Mouse (Mus musculus): Measurements from ENCODE around the gene Hist1h4k. TPM values are rescaled to one million over a fixed set of nuclear protein-coding genes. Genes with fewer than 3 reads are reported as not detected.
A peak's percentile ranks its signal among the peaks of the same experiment; 100 is the strongest.
"Not testable (repeated sequence)": the region's sequence is repeated elsewhere in the genome, so short reads cannot be mapped to it uniquely, and the experiment has no call there.

Gene Hist1h4k
- total RNA-seq (2017), result 4,229 and 5,615 TPM in 2 replicates

DNA sequence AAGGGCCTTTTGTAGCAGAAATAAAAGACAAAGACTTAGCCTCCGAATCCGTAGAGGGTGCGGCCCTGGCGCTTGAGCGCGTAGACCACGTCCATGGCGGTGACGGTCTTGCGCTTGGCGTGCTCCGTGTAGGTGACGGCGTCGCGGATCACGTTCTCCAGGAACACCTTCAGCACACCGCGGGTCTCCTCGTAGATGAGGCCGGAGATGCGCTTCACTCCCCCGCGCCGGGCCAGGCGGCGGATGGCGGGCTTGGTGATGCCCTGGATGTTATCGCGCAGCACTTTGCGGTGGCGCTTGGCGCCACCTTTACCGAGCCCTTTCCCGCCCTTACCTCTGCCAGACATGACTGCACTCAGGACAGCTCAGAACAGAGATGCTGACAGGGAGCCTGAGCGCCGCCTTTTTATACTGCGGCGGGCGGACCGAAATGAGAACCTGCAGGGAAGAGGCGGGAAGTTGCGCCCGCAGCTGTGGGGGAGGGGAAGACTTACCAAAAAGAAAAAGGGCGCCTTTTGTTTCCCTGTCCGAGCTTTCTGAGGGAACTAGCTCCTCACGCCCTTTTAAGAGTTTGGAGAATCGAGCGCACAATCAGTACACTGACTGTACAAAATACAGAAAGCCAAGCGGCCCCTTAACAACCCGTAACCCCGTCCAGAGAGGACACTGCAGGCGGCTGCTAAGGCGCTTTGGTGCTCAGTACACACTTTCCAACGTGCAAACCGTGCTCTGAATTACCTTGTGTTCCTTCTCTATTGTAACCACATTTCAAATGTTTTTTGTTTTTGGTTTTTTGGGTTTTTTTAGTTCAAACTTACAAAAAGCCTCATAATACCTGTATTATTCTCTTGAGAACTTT lies at the start of gene Hist1h4k:
Gene Hist1h4k, minus strand, starts transcription at position 347 of the 859 bp plus-strand sequence.
- ATAC-seq (replicated peaks; ENCODE audit: low read depth, poor library complexity, severe bottlenecking), result peak; percentile 52

- peak; percentile 98 for ATAC-seq (replicated peaks; ENCODE audit: low read depth, poor library complexity, severe bottlenecking)
Measured at GRCm38 (mm10) chr13:21797163-21797562, 46.9 kb upstream of the Hist1h4k start.

DNA sequence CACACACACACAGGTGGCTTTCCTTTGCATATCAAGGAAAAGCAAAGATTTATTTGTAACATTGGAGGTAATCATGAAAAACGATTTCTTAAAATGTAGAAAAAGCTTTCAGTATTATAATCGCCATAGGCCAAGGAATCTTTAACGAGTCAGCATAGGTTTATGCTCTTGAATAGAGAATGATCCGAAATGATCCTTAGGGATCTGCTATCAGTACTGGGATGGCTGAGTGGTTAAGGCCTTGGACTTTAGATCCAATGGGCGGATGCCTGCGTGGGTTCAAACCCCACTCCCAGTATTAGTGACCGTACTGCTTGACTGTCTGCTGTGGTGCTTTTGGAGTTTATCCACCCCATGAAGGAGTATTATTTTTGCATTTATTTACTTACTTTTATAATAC lies 45.3 kb upstream of the Hist1h4k start:
- ATAC-seq (replicated peaks; ENCODE audit: low read depth, poor library complexity, severe bottlenecking), result no peak

DNA sequence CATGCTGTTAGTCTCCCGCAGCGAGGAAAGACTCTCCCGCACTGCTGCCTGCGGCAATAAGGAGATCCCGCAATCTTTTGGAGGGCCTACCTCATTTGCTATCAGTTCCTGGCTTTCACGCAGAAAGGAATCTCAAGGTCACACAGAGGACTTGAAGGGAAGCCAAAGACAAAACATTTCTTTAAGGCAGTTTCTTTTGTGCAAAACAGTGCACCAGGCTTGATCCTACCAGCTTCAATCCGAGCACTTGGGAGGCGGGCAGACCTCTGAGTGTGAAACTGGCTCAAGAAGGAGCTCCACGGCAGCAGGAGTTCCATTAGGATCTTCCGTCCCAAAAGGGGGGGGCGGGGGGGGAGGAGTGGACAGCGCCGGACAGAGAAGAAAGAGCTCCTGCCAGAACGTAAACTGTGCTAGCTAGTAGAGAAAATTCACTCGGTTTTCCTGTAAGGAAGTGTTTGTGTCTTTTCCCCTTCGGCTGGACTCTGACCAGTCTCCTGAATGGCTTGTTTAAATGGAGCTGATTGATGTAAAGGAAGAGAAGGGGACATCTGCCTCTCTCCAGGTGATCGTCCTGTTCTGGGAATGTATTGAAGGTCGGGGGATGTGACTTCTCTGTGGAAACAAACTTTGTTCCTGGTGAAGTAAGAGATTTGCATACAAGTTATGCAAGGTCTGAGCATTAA lies 40.4 kb upstream of the Hist1h4k start:
- no peak for ATAC-seq (replicated peaks; ENCODE audit: low read depth, poor library complexity, severe bottlenecking)

- no peak for ATAC-seq (replicated peaks; ENCODE audit: low read depth, poor library complexity, severe bottlenecking)
Measured at GRCm38 (mm10) chr13:21789925-21790324, 39.6 kb upstream of the Hist1h4k start.

- ATAC-seq (replicated peaks; ENCODE audit: low read depth, poor library complexity, severe bottlenecking), result no peak
Measured at GRCm38 (mm10) chr13:21787760-21788593, 37.7 kb upstream of the Hist1h4k start.

- ATAC-seq (replicated peaks; ENCODE audit: low read depth, poor library complexity, severe bottlenecking), result peak; percentile 86
Measured at GRCm38 (mm10) chr13:21786899-21787629, 36.8 kb upstream of the Hist1h4k start, which contains the start of the genes Hist1h2an and Hist1h2bp. Gene Hist1h2an (minus strand): TSS chr13:21787218. Gene Hist1h2bp (plus strand): TSS chr13:21787461.

DNA sequence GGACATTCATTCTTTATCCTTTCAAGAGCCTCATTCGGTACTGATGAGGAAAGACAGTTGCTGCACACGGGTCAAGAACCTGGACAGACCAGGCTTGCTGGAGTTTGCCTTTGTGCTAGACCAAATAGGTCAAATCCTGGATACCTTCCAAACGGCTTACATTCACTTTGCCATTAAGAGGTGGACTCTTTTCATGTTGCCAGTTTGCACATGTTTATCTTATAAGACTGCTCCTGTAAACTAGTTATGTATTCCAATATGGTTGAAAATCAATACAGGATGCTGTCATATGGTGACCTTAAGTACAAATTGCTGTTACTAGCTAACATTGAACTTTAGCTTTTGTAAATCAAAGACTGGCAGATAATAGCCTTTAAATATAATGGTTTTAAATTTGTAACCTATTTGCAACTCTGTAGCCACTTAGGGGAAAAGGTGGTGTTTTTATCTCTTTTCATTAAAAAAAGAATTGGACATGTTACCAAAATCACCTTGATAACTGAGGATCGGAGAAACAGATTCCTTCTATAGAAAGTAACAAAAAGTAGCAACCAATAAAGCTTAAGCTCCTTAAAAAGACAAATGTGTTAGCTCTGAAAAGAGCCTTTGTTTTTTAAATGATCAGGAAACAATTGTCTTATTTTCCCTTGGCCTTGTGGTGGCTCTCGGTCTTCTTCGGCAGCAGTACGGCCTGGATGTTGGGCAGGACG lies 36.0 kb upstream of the Hist1h4k start:
- ATAC-seq (replicated peaks; ENCODE audit: low read depth, poor library complexity, severe bottlenecking), result no peak

GRCm38 (mm10) chr13:21784311-21784710 lies 34.0 kb upstream of the Hist1h4k start:
- ATAC-seq (replicated peaks; ENCODE audit: low read depth, poor library complexity, severe bottlenecking), result no peak

DNA sequence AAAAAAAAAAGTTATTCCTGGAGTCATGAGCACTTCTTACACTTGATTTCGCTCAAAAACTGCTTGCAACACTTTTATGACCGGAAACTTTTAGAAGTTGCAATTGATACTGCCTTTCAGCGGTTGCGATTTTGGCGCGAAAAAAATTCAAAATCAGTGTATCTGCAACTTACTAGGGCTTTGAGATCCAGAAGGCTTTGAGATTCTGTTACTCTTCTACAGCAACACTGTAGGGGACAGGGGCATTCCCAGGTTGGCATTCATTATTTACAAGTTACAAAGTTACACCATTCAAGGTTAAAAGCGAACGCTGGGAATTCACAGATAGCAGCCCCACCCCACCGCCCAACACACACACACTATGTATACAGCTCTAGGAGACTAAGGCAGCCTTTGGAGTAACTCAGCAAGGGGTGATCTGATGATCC lies 33.4 kb upstream of the Hist1h4k start:
- ATAC-seq (replicated peaks; ENCODE audit: low read depth, poor library complexity, severe bottlenecking), result no peak

DNA sequence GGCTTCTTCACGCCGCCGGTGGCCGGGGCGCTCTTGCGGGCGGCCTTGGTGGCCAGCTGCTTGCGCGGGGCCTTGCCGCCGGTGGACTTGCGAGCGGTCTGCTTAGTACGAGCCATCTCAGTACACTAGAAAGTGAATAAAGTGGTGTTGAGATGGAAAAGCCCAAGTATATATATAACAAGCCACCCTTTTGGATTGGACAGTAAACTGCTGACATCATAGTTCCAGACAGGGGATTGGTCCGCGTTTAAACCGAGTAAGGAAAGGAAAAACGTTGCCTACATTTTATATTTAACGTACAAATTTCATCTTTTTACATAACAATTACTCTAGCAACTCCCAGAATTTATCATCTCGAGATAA lies 32.9 kb upstream of the Hist1h4k start, which contains the start of gene Hist1h3i:
Gene Hist1h3i, minus strand, starts transcription at position 116 of the 363 bp plus-strand sequence.
- peak; percentile 33 for ATAC-seq (replicated peaks; ENCODE audit: low read depth, poor library complexity, severe bottlenecking)

DNA sequence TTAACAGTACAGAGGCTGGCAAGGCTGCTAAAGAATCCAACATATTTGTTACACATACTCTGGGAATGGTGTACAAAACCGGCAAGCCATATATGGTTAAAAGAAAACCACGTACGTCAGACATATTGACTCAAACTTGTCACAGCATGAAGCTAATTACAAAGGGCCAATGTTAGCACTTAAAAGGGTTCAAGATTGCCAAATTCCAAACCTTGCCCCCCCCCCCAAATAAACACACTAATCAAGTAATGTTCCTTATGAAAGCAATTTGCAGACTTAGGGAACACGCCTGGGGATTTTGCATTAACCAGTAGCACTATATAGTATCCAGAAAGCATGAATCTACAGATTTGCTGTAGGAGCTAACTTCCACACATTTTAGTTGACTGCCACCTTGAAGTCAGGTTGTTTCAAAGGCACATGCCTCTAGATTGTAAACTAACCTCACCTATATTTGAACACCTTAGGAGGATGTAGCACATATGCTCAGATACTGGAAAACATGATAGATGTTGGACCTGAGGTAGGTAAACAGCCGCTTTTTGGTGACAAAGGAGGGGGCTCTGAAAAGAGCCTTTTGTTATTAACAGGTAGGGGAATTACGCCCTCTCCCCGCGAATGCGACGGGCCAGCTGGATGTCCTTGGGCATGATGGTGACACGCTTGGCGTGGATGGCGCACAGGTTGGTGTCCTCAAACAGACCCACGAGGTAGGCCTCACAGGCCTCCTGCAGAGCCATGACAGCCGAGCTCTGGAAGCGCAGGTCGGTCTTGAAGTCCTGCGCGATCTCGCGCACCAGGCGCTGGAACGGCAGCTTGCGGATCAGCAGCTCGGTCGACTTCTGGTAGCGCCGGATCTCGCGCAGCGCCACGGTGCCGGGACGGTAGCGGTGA lies 32.3 kb upstream of the Hist1h4k start:
- not testable (repeated sequence) for ATAC-seq (replicated peaks; ENCODE audit: low read depth, poor library complexity, severe bottlenecking)

DNA sequence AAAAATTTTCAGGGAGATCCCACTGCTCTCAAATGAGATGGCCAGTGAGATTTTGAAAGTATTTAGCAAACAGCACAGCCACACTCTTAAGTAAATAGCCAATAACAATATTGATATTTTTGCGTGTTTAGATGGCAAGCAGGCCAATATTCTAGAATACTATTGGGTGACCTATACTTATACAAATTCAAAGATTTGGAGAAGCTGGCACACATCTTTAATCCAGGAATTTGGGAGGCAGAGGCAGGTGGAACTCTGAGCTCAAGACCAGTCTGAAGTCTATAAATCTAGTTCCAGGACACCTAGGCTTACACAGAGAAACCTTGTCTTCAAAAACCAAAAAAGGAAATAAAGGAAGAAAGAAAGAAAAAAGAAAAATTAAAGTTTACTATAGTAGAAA lies 31.3 kb upstream of the Hist1h4k start:
- no peak for ATAC-seq (replicated peaks; ENCODE audit: low read depth, poor library complexity, severe bottlenecking)

GRCm38 (mm10) chr13:21781021-21781555 lies 30.8 kb upstream of the Hist1h4k start:
- ATAC-seq (replicated peaks; ENCODE audit: low read depth, poor library complexity, severe bottlenecking), result no peak

DNA sequence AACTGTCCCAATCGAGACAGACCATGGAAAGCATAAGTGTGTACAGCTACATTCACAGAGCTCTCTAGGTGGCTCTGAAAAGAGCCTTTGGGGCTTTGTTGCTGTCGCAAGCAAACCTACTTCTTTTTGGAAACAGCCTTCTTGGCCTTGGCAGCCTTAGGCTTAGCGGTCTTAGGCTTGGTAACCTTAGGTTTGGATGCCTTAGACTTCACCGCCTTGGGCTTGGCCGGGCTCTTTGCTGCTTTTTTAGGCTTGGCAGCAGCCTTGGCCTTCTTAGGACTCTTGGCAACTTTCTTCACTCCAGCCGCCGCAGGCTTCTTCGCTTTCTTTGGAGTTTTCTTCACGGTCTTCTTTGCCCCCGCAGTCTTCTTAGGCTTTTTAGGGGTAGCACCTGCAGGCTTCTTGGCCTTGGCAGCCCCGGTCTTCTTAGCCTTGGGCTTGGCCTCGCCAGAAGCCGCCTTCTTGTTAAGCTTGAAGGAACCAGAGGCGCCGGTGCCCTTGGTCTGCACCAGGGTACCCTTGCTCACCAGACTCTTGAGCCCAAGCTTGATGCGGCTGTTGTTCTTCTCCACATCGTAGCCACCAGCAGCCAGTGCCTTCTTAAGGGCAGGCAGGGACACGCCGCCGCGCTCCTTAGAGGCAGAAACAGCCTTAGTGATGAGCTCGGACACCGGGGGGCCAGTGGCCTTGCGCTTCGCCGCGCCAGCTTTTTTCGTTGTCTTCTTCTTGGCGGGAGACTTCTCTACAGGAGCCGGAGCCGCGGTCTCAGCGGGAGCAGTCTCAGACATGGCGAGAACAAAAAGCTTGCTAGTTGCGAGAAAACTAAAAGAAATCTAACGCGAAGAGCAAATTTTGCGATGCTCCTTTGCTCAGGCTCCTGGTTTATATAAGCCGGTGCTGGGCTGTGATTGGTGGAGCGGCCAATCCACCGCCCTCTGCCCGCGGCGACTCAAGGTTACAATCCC lies 29.7 kb upstream of the Hist1h4k start, which contains the start of gene Hist1h1b:
Gene Hist1h1b, minus strand, starts transcription at position 859 of the 965 bp plus-strand sequence.
- peak; percentile 53 for ATAC-seq (replicated peaks; ENCODE audit: low read depth, poor library complexity, severe bottlenecking)
